Mouse (Mus musculus): Measurements from ENCODE around the gene Ptprz1. TPM values are rescaled to one million over a fixed set of nuclear protein-coding genes. Genes with fewer than 3 reads are reported as not detected.
A peak's percentile ranks its signal among the peaks of the same experiment; 100 is the strongest.

The Ptprz1 gene
- total and polyA plus RNA-seq, 2 experiments from 2014 or later = 115 to 237 TPM

DNA sequence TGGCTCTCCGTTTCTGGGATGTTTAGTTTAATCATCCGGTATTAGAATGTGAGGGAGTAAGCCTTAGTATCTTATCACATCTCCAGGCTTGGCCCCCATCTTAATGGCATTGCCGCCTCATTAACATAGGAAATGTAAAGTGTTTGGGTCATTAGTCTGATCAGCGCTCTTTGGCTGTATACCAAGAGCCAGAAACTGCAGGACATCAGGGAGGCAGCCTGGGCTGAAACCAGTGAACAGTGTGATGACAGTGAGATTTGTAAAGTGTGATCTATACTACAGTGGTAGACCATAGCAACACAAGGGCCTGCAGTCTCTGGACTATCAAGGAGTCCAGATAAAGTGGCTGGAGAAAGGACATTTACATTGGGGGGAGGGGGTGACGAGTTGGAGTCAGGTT is 62.2 kb downstream of the Ptprz1 start:
- no peak for TF ChIP-seq CTCF (IDR thresholded peaks at IDR 0.05; ENCODE audit: low read depth)
- H3K4me2 ChIP-seq (ENCODE audit: low read depth) = no peak overlapping the region
- WGBS = 17% methylated on average over 5 of the region's 5 CpGs
- DNase-seq = no peak
- H3K27me3 ChIP-seq (ENCODE audit: insufficient read depth, low read length) = no peaks in the 10 kb centered on the region
- no peaks in the 10 kb centered on the region for H3K36me3 ChIP-seq (ENCODE audit: insufficient read depth)
- no peak overlapping the region for H3K9ac ChIP-seq
- no peaks in the 10 kb centered on the region for H3K9me3 ChIP-seq (ENCODE audit: low read length)
- ATAC-seq = no peak
- H3K4me3 ChIP-seq (ENCODE audit: low read depth, low read length) = no peak overlapping the region
- H3K27ac ChIP-seq (ENCODE audit: low read depth, low read length) = no peak overlapping the region
- 0 out of 2 replicates have a peak, but pooled peaks cover 9% of the 10 kb centered on the region for H3K4me1 ChIP-seq (ENCODE audit: insufficient read depth)

DNA sequence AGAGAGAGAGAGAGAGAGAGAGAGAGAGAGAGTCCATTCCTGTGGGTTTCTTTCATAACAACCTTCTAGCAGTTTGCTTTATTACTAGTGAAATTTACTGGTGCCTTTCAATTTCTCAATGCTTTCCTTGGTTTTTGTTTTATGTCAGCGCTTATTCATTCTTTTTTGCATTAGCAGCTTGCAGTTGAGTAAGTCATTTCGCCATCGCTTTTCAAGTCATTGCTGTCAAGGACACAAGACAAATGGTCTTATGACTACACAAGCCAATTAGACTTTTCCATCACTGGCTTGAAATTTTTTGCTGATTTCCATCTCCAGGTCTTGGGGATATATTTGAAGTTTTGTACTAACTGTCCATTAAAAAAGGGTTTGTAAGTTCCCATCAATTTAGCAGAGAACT is 68.9 kb downstream of the Ptprz1 start:
- TF ChIP-seq CTCF (IDR thresholded peaks at IDR 0.05; ENCODE audit: low read depth) = no peak
- H3K4me3 ChIP-seq (ENCODE audit: low read depth, low read length) = no peak overlapping the region
- H3K9ac ChIP-seq = no peak overlapping the region
- H3K9me3 ChIP-seq (ENCODE audit: low read length) = no peaks in the 10 kb centered on the region
- no peak for ATAC-seq
- DNase-seq = no peak
- H3K36me3 ChIP-seq (ENCODE audit: insufficient read depth) = no peaks in the 10 kb centered on the region
- no peaks in the 10 kb centered on the region for H3K27me3 ChIP-seq (ENCODE audit: insufficient read depth, low read length)
- 90% methylated on average over 3 of the region's 3 CpGs for WGBS
- no peak overlapping the region for H3K27ac ChIP-seq (ENCODE audit: low read depth, low read length)
- H3K4me1 ChIP-seq (ENCODE audit: insufficient read depth) = no peaks in the 10 kb centered on the region
- no peak overlapping the region for H3K4me2 ChIP-seq (ENCODE audit: low read depth)

DNA sequence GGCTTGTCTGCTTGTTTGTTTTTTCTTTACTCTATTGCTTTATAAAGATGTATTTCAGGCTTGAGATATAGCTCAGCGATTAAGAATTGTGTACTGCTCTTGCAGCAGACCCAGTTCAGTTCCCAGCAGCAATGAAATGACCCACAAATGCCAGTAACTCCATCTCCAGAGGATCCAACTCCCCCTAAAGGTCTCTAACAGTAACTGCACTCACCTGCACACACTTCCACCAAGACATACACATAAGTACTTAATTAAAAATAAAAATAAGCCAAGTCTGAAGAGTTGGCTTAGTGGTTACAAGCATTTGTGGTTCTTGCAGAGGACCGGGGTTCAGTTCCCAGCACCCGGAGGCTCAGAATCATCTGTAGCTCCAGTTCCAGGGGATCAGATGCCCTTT is 88.1 kb downstream of the Ptprz1 start:
- WGBS = 93% methylated on average over 3 of the region's 3 CpGs
- Histone ChIP-seq H3K27me3 (ENCODE audit: insufficient read depth, low read length) (no peaks in the 10 kb centered on the region), H3K4me3 (ENCODE audit: low read depth, low read length) (no peak overlapping the region), H3K4me1 (ENCODE audit: insufficient read depth) (no peaks in the 10 kb centered on the region), H3K36me3 (ENCODE audit: insufficient read depth) (peaks cover 6% of the 10 kb centered on the region; the same call in 1 of the 2 replicates), H3K27ac (ENCODE audit: low read depth, low read length) (no peak overlapping the region), H3K9ac (no peak overlapping the region), H3K4me2 (ENCODE audit: low read depth) (no peak overlapping the region), H3K9me3 (ENCODE audit: low read length) (no peaks in the 10 kb centered on the region)
- ATAC-seq (no peak), DNase-seq (no peak)
- TF ChIP-seq CTCF (IDR thresholded peaks at IDR 0.05; ENCODE audit: low read depth) = no peak

DNA sequence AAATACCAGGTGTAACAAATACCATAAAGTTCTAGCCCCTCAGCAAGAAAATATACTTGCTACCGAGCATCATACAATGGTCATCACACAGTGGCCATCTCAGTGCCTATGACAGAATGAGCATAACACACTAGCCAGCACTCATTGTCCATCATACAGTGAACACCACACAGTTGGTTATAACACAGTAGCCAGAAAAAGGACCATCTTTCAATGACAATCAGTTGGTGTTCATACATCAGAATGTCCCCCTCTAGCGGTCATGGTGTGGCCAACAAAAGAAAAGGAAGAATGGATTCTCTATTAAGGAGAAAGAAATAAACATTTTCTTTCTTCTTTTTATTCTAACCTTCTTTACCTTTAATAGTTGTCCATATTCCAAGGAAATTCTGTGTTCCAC is 92.8 kb downstream of the Ptprz1 start:
- H3K27ac ChIP-seq (ENCODE audit: low read depth, low read length) = no peak overlapping the region
- H3K9me3 ChIP-seq (ENCODE audit: low read length) = no peaks in the 10 kb centered on the region
- H3K27me3 ChIP-seq (ENCODE audit: insufficient read depth, low read length) = no peaks in the 10 kb centered on the region
- WGBS = 46% methylated on average over 2 of the region's 2 CpGs
- peak; percentile 63 for TF ChIP-seq CTCF (IDR thresholded peaks at IDR 0.05; ENCODE audit: low read depth)
- no peak overlapping the region for H3K9ac ChIP-seq
- DNase-seq (peak; percentile 48), ATAC-seq (no peak)
- H3K36me3 ChIP-seq (ENCODE audit: insufficient read depth) = peaks cover 6% of the 10 kb centered on the region; the same call in 1 of the 2 replicates
- H3K4me1 ChIP-seq (ENCODE audit: insufficient read depth) = no peaks in the 10 kb centered on the region
- H3K4me2 ChIP-seq (ENCODE audit: low read depth) = no peak overlapping the region
- no peak overlapping the region for H3K4me3 ChIP-seq (ENCODE audit: low read depth, low read length)

DNA sequence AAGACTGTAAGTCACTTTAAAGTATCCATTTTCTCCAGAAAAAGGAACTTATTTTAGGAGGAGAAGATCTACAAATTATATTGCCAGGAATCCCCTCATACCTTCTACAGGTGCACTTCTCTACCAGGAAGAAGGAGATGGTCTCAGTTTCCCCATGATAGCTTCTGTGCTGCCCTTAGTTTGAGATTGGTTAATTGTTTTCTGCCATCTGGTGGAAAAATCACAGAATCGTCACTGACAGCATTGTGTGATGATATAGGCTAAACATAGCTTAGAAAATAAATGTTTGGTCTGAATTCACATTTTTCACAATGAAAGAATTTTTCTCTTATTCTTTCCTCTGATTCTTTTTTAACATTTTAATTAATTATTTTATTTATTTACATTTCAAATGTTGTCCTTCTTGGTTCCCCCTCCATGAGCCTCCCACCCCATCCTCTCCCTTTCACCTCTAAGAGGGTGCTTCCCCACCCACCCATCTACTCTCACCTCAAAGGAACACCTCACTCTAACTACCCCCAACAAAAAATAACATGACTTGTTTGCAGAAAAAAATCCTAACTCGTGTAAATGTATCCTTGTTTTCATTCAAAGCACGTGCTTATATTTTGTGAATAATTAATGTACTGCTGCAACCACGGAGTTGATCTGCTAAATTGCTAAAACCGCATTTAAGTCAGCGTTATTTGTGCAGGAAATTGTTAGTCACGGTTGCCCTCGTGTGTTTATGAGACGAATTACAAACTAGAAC is 108.6 kb downstream of the Ptprz1 start:
- Histone ChIP-seq H3K27ac (ENCODE audit: low read depth, low read length) (no peak overlapping the region), H3K9me3 (ENCODE audit: low read length) (0 out of 2 replicates have a peak, but pooled peaks cover 5% of the 10 kb centered on the region), H3K27me3 (ENCODE audit: insufficient read depth, low read length) (no peaks in the 10 kb centered on the region), H3K36me3 (ENCODE audit: insufficient read depth) (peaks cover 4% of the 10 kb centered on the region), H3K4me2 (ENCODE audit: low read depth) (peak overlapping the region; percentile 33; the same call in 1 of the 2 replicates), H3K4me3 (ENCODE audit: low read depth, low read length) (no peak overlapping the region), H3K9ac (no peak overlapping the region), H3K4me1 (ENCODE audit: insufficient read depth) (no peaks in the 10 kb centered on the region)
- DNase-seq (peak; percentile 86), ATAC-seq (peak; percentile 89)
- TF ChIP-seq CTCF (IDR thresholded peaks at IDR 0.05; ENCODE audit: low read depth) = peak; percentile 71
- WGBS = under 1% methylated on average over 9 of the region's 9 CpGs

DNA sequence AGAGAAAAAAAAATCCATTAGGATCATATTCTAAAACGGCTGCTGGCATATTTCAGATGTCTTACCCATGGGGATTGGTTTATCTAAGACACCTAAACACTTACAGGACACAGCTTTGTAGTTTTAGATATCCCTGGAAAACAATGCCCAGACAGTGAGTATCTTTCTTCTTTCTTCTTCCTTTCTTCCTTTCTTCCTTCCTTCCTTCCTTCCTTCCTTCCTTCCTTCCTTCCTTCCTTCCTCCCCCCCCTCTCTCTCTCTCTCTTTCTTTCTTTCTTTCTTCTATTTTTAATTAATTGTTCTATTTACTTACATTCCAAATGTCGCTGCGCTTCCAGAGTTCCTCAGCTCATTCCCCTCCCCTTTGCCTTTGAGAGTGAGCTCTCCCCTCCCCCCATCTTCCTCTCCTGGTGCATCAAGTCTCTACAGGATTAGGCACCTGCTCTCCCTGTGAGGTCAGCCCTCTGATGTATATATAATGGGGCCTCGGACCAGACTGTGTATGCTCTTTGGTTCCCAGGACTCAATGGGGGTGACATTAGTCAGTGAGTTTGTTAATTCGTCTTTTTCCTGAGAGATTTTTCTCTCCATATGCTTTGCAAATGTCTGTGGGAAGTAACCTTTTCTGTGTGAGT is 109.3 kb downstream of the Ptprz1 start:
- H3K27me3 ChIP-seq (ENCODE audit: insufficient read depth, low read length) = no peaks in the 10 kb centered on the region
- H3K27ac ChIP-seq (ENCODE audit: low read depth, low read length) = no peak overlapping the region
- ATAC-seq = no peak
- H3K4me1 ChIP-seq (ENCODE audit: insufficient read depth) = no peaks in the 10 kb centered on the region
- H3K4me2 ChIP-seq (ENCODE audit: low read depth) = no peak overlapping the region
- H3K36me3 ChIP-seq (ENCODE audit: insufficient read depth) = peaks cover 4% of the 10 kb centered on the region
- 7% methylated on average over 5 of the region's 5 CpGs for WGBS
- no peak overlapping the region for H3K4me3 ChIP-seq (ENCODE audit: low read depth, low read length)
- H3K9ac ChIP-seq = no peak overlapping the region
- no peak for DNase-seq
- no peak for TF ChIP-seq CTCF (IDR thresholded peaks at IDR 0.05; ENCODE audit: low read depth)
- H3K9me3 ChIP-seq (ENCODE audit: low read length) = 0 out of 2 replicates have a peak, but pooled peaks cover 5% of the 10 kb centered on the region

DNA sequence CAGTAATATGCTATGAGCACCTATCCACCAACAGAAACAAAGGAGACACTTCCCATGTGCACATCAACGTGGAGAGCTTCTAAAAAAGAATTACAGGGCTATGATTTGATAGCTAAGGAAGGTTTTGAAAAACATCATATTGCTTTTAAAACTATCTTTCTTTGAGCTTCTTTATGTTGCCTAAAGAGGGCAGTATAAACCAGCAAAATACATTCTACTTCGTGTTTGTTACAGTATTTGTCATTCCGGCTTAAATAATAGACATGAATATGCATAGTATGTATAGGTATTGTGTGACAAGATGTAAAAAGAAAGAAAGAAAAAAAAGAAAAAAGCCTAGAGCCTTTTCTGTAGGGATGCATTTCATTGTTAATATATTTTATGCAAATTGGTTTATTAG is 127.8 kb downstream of the Ptprz1 start:
- DNase-seq = no peak
- 25% methylated on average over 3 of the region's 3 CpGs for WGBS
- TF ChIP-seq CTCF (IDR thresholded peaks at IDR 0.05; ENCODE audit: low read depth) = peak; percentile 52

More for the DNA sequence above, 127.8 kb downstream of the Ptprz1 start:
- Histone ChIP-seq H3K4me1 (ENCODE audit: insufficient read depth) (no peaks in the 10 kb centered on the region), H3K36me3 (ENCODE audit: insufficient read depth) (peaks cover 22% of the 10 kb centered on the region), H3K4me3 (ENCODE audit: low read depth, low read length) (no peak overlapping the region), H3K27me3 (ENCODE audit: insufficient read depth, low read length) (no peaks in the 10 kb centered on the region), H3K27ac (ENCODE audit: low read depth, low read length) (no peak overlapping the region), H3K9ac (no peak overlapping the region), H3K9me3 (ENCODE audit: low read length) (no peaks in the 10 kb centered on the region), H3K4me2 (ENCODE audit: low read depth) (no peak overlapping the region)
- ATAC-seq = no peak

Measured in forebrain, postnatal 0 days (tissue).